Mouse (Mus musculus) lung, postnatal 4 days (tissue): ENCODE measurements around the gene Adipor1.
A peak's percentile ranks its signal among the peaks of the same experiment; 100 is the strongest.

Source experiments
- DNase-seq, 2 experiments: peaks; one replicate each; pipeline ENCODE4 v3.0.0; 2021

The Adipor1 gene

DNA sequence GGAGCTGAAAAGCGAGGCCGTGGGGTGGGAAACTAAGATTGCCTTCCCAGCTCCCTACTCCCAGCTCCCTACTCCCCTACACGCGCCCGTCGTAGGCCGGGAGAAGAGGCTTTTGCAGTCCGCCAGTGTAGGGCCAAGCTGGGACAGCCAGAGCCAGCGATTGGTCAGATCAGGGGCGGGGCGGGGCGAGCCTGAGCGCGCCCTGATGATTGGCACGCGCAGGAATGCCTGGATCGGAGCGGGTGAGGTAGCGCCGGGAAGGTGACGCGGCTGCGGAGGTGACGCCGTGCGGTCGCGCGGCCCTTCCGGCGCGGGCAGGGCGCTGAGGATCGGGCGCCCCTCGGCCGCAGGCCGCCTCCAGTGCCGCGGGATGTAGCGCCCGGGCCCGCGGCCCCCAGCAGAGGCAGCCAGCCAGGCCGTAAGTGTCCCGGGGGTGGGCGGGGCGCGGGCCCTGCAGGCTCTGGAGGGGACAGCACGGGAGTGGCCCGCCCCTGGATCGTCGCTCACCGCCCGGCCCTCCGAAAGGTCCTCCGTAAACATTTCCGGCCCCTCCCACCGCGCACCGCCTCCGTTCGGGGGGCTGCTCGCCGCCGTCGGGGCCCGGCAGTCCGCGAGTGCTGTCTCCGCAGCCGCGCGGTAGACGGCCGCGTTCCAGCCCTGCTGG, at the start of gene Adipor1:
TSS of gene Adipor1 (plus strand) at position 211 of the 664 bp plus-strand sequence.
- peak; percentile 98 to 99 for DNase-seq

- DNase-seq = no peak
Observed at GRCm38 (mm10) chr1:134365491-134365890, 49.7 kb upstream of the Adipor1 start.

GRCm38 (mm10) chr1:134368777-134369337, 46.3 kb upstream of the Adipor1 start:
- DNase-seq = peak; percentile 62 to 71

- DNase-seq = no peak
Observed at GRCm38 (mm10) chr1:134374124-134374523, 41.1 kb upstream of the Adipor1 start.

- DNase-seq = no peak
Observed at GRCm38 (mm10) chr1:134381051-134381450, 34.1 kb upstream of the Adipor1 start.

GRCm38 (mm10) chr1:134381795-134382625, 33.2 kb upstream of the Adipor1 start:
- DNase-seq = peak in 1 of 2 experiments; percentile 19

- no peak for DNase-seq
Observed at GRCm38 (mm10) chr1:134384581-134384980, 30.6 kb upstream of the Adipor1 start.

- no peak for DNase-seq
Observed at GRCm38 (mm10) chr1:134385176-134385575, 30.0 kb upstream of the Adipor1 start.

DNA sequence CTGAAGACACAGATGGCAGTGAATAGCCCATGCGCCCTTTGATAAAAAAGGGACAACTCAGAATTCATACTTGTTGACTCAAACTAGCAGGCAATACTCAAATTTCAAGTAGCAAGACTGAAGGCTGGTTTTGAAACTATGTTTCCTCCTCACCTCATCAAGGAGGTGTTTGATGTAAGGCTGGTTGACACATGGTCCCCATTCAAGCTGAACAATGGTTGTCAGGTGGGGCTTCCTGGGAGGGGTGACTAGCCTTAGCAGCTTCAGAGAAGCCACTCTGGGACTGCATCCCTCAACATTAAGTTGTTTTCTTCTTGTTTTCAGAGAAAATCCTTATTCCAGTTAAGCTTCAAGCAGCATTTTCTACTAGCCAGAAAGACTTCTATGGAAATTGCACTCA, 29.5 kb upstream of the Adipor1 start, which contains the start of gene 4933406M09Rik:
TSS of gene 4933406M09Rik (plus strand) at position 275 of the 400 bp plus-strand sequence.
- DNase-seq = no peak

DNA sequence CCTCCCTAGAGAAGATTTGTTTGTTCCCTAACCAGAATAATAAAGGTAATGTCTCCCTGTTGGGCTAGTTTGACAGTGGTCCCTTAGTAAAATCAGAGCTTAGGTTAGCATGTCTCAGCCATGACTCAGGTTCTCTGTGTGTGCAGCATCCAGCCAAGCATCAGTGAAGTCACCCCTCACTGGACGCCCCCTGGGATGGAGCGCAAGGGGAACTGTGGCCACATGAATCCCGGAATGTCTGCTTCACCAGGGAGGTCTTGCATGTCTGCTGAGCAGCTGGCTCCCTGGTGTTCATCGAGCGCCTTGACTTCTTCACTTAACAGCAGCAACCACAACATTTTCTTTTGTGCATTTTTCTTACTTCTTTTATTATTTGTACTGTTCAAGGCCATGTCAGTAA, 21.4 kb upstream of the Adipor1 start:
- DNase-seq = no peak

DNA sequence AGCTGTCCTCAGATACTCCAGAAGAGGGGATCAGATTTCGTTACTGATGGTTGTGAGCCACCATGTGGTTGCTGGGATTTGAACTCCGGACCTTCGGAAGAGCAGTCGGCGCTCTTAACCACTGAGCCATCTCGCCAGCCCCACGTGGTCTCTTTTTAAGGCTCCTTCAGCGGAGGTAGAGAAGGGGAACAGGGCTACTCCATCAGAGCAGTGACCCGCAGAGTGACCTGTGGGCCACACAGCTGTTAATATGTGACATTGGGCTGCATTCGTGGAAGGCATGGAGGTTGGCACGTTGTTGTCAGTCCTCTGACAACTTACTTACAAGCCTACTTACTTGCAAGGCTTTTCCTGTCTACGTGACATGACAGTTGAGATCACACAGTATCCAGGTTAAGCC, 17.0 kb upstream of the Adipor1 start:
- no peak for DNase-seq

GRCm38 (mm10) chr1:134399735-134400134, 15.4 kb upstream of the Adipor1 start:
- peak in 1 of 2 experiments; percentile 24 for DNase-seq

DNA sequence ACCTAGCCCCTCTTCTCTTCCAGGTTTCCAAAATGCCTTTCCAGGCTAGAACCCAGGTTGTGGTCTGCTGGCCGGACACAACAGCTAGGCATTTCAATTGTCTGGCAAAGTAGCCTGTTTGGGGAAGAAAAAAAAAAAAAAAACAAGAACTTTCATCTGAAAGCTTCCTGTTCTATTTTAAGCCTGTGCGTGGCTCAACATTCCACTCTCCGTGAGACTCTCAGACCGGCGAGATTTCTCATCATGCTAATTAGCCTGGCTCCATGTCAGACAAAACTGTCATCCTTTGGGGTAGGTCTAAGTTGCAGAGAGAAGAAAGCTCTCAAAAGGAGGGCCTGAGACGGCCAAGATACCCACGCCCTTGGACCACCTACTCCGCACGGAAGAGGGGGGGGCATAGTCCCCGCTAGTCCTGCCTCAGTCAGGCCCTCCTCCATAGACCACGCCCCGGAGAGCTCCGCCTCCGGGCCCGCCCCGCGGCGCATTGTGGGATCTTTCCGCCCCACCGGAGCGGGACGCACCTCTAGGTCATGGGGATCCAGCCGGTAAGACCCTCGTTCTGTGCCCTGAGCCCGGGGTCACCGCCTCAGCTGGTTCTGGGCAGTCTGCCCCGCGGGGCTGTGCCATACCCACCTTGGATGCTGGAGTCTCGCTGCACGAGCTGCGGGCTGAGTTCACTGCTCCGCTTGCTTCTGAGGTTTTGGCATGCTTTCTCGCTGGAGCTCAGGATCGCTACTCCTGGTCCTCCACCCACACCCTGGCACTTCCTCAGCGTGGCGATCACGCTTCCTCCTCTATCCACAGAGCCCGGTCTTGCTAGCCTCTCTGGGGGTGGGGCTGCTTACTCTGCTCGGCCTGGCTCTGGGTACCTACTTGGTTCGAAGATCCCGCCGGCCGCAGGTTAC, 9.4 kb upstream of the Adipor1 start, which contains the start of gene Cyb5r1:
TSS of gene Cyb5r1 (plus strand) at position 51 of the 905 bp plus-strand sequence.
- peak; percentile 85 to 86 for DNase-seq

- DNase-seq = no peak
Observed at GRCm38 (mm10) chr1:134406414-134406771, 8.8 kb upstream of the Adipor1 start.

GRCm38 (mm10) chr1:134408080-134408479, 7.1 kb upstream of the Adipor1 start:
- DNase-seq = no peak

DNA sequence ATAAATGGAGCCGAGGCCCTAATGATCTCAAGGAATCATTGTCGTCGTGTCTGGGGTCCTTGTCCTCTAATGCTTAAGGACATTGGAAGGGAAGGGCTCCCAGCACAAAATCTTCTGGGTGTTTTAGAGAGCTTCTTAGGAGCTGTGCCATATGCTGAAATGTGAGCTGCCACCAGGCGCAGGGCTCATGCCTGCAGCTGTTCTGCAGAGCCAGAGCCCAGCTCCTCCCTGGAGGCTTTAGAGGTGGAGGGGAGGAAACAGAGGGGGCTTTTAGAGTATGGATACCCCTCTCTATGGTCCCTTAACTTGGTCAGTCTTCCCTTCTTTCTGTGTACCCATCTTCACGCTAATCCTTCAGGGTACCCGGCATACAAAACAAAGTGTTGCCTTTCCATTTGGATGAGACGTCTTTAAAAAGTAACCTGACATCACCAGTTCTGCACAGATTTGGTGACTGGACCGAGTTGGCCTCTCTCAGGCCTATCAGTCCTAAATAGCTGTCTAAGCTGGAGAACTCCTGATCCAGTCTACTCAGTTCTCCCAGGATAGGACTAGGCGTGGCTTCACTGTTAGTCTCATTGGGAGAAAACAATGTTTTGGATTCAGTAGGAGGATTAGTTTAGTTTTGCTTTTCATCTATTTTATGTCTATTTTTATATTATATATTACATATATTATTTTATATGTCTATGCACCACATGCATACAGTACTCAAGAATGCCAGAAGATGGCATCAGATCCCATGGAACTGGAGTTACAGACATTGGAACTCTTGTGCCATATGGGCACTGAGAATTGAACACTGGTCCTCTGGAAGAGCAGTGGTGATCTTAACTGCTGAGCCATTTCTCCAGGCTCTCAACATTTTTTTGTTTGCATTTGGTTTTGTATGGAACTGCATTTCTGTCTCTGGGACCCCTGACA, 3.2 kb upstream of the Adipor1 start:
- no peak for DNase-seq

DNA sequence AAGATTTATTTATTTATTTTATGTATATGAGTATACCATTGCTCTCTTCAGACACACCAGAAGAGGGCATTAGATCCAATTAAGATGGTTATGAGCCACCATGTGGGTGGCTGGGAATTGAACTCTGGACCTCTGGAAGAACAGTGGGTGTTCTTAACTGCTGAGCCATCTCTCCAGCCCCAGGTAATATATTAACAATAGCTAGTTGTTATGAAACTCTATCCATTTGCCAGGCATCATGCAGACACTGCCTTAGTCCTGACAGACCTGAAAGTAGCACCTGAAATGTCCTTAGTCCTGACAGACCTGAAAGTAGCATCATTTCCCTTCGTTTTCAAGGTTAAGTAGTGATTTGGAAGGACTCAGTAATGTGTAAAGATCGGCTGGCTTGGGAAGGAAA, 1.1 kb upstream of the Adipor1 start:
- no peak for DNase-seq

DNA sequence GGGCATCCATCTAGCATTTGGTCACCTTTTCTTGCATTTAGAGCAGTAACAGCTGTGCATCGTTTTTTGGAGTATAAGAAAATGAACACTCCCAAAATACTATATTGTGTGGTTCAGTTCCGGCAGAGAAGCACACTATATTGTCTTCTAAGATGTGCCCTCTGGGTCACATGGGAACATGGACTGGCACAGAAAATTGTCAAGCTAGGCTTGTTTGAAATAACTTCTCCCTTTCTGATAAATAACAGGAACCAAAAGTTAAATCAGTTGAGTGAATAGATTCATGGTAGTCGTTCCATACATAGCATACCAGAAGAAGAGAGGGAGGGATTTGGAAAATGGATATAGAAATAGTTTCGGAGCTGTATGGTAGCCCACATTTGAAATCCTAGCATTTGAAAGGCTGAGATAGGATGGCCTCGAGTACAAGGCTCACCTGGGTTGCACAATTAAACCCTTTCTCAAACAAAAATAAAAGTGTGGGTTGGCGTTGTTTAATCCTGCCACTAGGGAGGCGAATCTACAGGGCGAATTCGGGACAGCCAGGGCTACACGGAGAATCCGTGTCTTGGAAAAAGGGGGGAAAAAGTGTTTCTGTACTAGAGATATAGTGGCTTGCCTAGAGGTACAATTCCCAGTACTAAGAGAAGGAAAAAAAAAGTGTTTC, 544 bp upstream of the Adipor1 start:
- DNase-seq = no peak

DNA sequence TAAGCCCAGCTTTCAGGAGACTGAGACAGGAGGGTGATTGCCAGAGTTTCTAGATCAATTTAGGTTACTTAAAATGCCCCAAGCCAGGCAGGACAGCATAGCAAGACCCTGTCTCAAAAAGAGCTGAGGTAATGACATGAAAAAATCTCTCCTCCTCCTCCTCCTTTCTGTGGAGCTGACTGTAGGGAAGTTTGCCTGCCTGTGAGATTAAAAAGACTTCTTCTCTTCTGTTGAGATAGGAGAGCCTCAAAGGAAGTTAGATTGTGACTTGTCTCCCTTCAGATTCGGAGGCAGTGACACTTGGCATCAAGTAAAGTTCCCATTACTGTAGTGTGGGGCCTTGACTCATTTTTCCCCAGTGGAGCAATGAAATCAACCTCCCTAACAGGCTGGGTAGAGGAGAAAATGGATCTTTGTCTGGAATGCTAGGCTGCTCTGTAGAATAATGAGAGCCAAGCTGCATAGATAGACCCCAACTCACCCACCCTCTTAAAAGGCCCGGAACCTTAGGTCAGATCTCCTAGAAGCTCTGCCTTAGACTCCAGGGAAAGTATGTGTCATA, 3.3 kb downstream of the Adipor1 start:
- no peak for DNase-seq

DNA sequence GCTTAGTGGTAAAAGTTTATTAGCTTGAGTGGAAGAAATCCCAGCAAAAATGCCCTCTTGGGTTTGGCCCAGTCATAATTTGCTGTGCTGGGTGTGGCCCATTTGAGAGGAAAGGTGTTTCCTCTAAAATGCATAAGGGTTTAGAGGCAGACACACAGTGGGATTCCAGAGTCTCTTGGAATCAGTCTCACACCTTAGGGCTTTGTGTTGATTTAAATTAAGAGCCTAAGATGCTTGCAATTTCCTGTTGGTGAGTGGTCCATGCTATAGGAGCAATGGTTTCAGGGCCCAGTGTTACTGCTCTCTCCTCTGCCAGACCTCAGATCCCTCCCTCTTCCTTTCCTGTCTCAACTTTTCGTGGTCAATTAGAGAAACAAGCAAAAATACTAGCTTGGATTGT, 4.0 kb downstream of the Adipor1 start:
- DNase-seq = no peak
